Mouse (Mus musculus): ENCODE data around the gene Zp3r. TPM values are rescaled to one million over a fixed set of nuclear protein-coding genes. Genes with fewer than 3 reads are reported as not detected.
"Not testable (repeated sequence)": the region's sequence is repeated elsewhere in the genome, so short reads cannot be mapped to it uniquely, and the experiment has no call there.

Gene Zp3r
- not detected for total RNA-seq (2018; cell fraction: chromatin; rRNA removed)
- not detected for total RNA-seq (2018; cell fraction: cytosol; rRNA removed)
- total RNA-seq (2018; cell fraction: nucleus; rRNA removed): not detected
- polyA plus RNA-seq (2018): not detected in 3 replicates

- Histone ChIP-seq H3K36me3 (ENCODE audit: inconsistent target) (no peaks in the 10 kb centered on the region), H3K27ac (no peak within 1 kb of the TSS), H3K4me3 (ENCODE audit: inconsistent target) (no peak within 1 kb of the TSS), H3K79me2 (ENCODE audit: inconsistent target) (no peaks in the 10 kb centered on the region)
- WGBS (ENCODE audit: missing documents): 100% methylated on average over 2 of the region's 2 CpGs
These were observed at the start of gene Zp3r for GRCm38 (mm10) chr1:130629521-130629920. TSS of gene Zp3r (minus strand) at chr1:130629621.

GRCm38 (mm10) chr1:130678551-130678950 is 49.1 kb upstream of the Zp3r start:
- no peak overlapping the region for H3K27ac ChIP-seq
- 100% methylated on average over 2 of the region's 2 CpGs for WGBS (ENCODE audit: missing documents)
- H3K79me2 ChIP-seq (ENCODE audit: inconsistent target): no peaks in the 10 kb centered on the region

GRCm38 (mm10) chr1:130663576-130663975 is 34.2 kb upstream of the Zp3r start:
- whole genome bisulfite sequencing (ENCODE audit: missing documents): 85% methylated on average over 5 of the region's 5 CpGs
- not testable (repeated sequence) for H3K79me2 ChIP-seq (ENCODE audit: inconsistent target)

More at GRCm38 (mm10) chr1:130678551-130678950, 49.1 kb upstream of the Zp3r start:
- Histone ChIP-seq H3K36me3 (ENCODE audit: inconsistent target) (no peaks in the 10 kb centered on the region), H3K4me3 (ENCODE audit: inconsistent target) (no peak overlapping the region)

GRCm38 (mm10) chr1:130661454-130661853 is 32.0 kb upstream of the Zp3r start, which contains the start of gene C4bp:
TSS of gene C4bp (minus strand) at chr1:130661632.
- H3K4me3 ChIP-seq (ENCODE audit: inconsistent target): no peak within 1 kb of the TSS
- H3K27ac ChIP-seq: no peak within 1 kb of the TSS
- no peaks in the 10 kb centered on the region for H3K79me2 ChIP-seq (ENCODE audit: inconsistent target)
- 100% methylated on average over 3 of the region's 3 CpGs for WGBS (ENCODE audit: missing documents)
- no peaks in the 10 kb centered on the region for H3K36me3 ChIP-seq (ENCODE audit: inconsistent target)

More at GRCm38 (mm10) chr1:130663576-130663975, 34.2 kb upstream of the Zp3r start:
- not testable (repeated sequence) for H3K36me3 ChIP-seq (ENCODE audit: inconsistent target); H3K4me3 ChIP-seq (ENCODE audit: inconsistent target); H3K27ac ChIP-seq

GRCm38 (mm10) chr1:130659641-130660040 is 30.2 kb upstream of the Zp3r start:
- not testable (repeated sequence) for H3K4me3 ChIP-seq (ENCODE audit: inconsistent target); H3K36me3 ChIP-seq (ENCODE audit: inconsistent target); H3K27ac ChIP-seq; H3K79me2 ChIP-seq (ENCODE audit: inconsistent target)
- 79% methylated on average over 5 of the region's 5 CpGs for WGBS (ENCODE audit: missing documents)

GRCm38 (mm10) chr1:130644103-130644502 is 14.7 kb upstream of the Zp3r start:
- Histone ChIP-seq H3K36me3 (ENCODE audit: inconsistent target) (no peaks in the 10 kb centered on the region), H3K27ac (no peak overlapping the region), H3K4me3 (ENCODE audit: inconsistent target) (no peak overlapping the region), H3K79me2 (ENCODE audit: inconsistent target) (no peaks in the 10 kb centered on the region)
- WGBS (ENCODE audit: missing documents): 80% methylated on average over 4 of the region's 4 CpGs

- Histone ChIP-seq H3K4me3 (ENCODE audit: inconsistent target) (no peak overlapping the region), H3K36me3 (ENCODE audit: inconsistent target) (no peaks in the 10 kb centered on the region), H3K79me2 (ENCODE audit: inconsistent target) (no peaks in the 10 kb centered on the region), H3K27ac (no peak overlapping the region)
These were observed 11.5 kb upstream of the Zp3r start for GRCm38 (mm10) chr1:130640967-130641366.

GRCm38 (mm10) chr1:130633761-130634410 is 4.5 kb upstream of the Zp3r start:
- H3K36me3 ChIP-seq (ENCODE audit: inconsistent target): no peaks in the 10 kb centered on the region
- no peak overlapping the region for H3K4me3 ChIP-seq (ENCODE audit: inconsistent target)
- no peak overlapping the region for H3K27ac ChIP-seq
- WGBS (ENCODE audit: missing documents): 12% methylated on average over 16 of the region's 16 CpGs
- no peaks in the 10 kb centered on the region for H3K79me2 ChIP-seq (ENCODE audit: inconsistent target)

- Histone ChIP-seq H3K79me2 (ENCODE audit: inconsistent target) (no peaks in the 10 kb centered on the region), H3K27ac (no peak overlapping the region), H3K36me3 (ENCODE audit: inconsistent target) (no peaks in the 10 kb centered on the region), H3K4me3 (ENCODE audit: inconsistent target) (no peak overlapping the region)
- 70% methylated on average over 4 of the region's 8 CpGs for WGBS (ENCODE audit: missing documents)
These were observed 3.9 kb upstream of the Zp3r start for GRCm38 (mm10) chr1:130633316-130633715.

- H3K27ac ChIP-seq: no peak overlapping the region
- H3K79me2 ChIP-seq (ENCODE audit: inconsistent target): no peaks in the 10 kb centered on the region
- H3K4me3 ChIP-seq (ENCODE audit: inconsistent target): no peak overlapping the region
- no peaks in the 10 kb centered on the region for H3K36me3 ChIP-seq (ENCODE audit: inconsistent target)
- 70% methylated on average over 2 of the region's 2 CpGs for WGBS (ENCODE audit: missing documents)
These were observed 33.1 kb downstream of the Zp3r start for GRCm38 (mm10) chr1:130596291-130596690.

- Histone ChIP-seq H3K27ac (no peak overlapping the region), H3K4me3 (ENCODE audit: inconsistent target) (no peak overlapping the region), H3K79me2 (ENCODE audit: inconsistent target) (no peaks in the 10 kb centered on the region), H3K36me3 (ENCODE audit: inconsistent target) (no peaks in the 10 kb centered on the region)
- WGBS (ENCODE audit: missing documents): 93% methylated on average over 8 of the region's 9 CpGs
These were observed 40.8 kb downstream of the Zp3r start for GRCm38 (mm10) chr1:130588659-130589058.

GRCm38 (mm10) chr1:130576389-130576788 is 53.0 kb downstream of the Zp3r start:
- Histone ChIP-seq H3K36me3 (ENCODE audit: inconsistent target) (no peaks in the 10 kb centered on the region), H3K79me2 (ENCODE audit: inconsistent target) (no peaks in the 10 kb centered on the region), H3K4me3 (ENCODE audit: inconsistent target) (no peak overlapping the region), H3K27ac (no peak overlapping the region)
- 100% methylated on average over 3 of the region's 4 CpGs for WGBS (ENCODE audit: missing documents)

- no peak overlapping the region for H3K4me3 ChIP-seq (ENCODE audit: inconsistent target)
- no peaks in the 10 kb centered on the region for H3K36me3 ChIP-seq (ENCODE audit: inconsistent target)
- H3K27ac ChIP-seq: no peak overlapping the region
- no peaks in the 10 kb centered on the region for H3K79me2 ChIP-seq (ENCODE audit: inconsistent target)
These were observed 53.5 kb downstream of the Zp3r start for GRCm38 (mm10) chr1:130575962-130576361.

GRCm38 (mm10) chr1:130551407-130552249 is 77.8 kb downstream of the Zp3r start:
- Histone ChIP-seq H3K79me2 (ENCODE audit: inconsistent target) (no peaks in the 10 kb centered on the region), H3K27ac (no peak overlapping the region), H3K4me3 (ENCODE audit: inconsistent target) (no peak overlapping the region), H3K36me3 (ENCODE audit: inconsistent target) (no peaks in the 10 kb centered on the region)
- 61% methylated on average over 4 of the region's 5 CpGs for WGBS (ENCODE audit: missing documents)

Data from macrophage (primary cell).